Mouse (Mus musculus) intestine, postnatal 0 days (tissue): ENCODE results near the gene Rps3a1. TPM values are rescaled to one million over a fixed set of nuclear protein-coding genes. Genes with fewer than 3 reads are reported as not detected.
A peak's percentile ranks its signal among the peaks of the same experiment; 100 is the strongest.

Experiments
- ATAC-seq: fragments of 200-750 bp; cut with Nextera tagmentation; 2 replicates; pipeline ENCODE4 v1.8.0; 2017; ENCODE audit warnings: mild to moderate bottlenecking, moderate TSS enrichment, moderate library complexity
- H3K27ac ChIP-seq: fragments of 300-500 bp; sonication (generic); 2 replicates; pipeline ENCODE4 v1.5.1; 2014; ENCODE audit warnings: mild to moderate bottlenecking, low read depth, low read length, moderate library complexity
- H3K27me3 ChIP-seq: fragments of 300-500 bp; sonication (generic); replicated peaks from 2 replicates; pipeline ENCODE4 v1.6.1; 2014; ENCODE audit warnings: low read length, mixed read lengths; ENCODE audit not compliant: control insufficient read depth, insufficient read depth
- H3K36me3 ChIP-seq: fragments of 300-500 bp; sonication (generic); 2 replicates; pipeline ENCODE4 v1.6.1; 2014; ENCODE audit warnings: mild to moderate bottlenecking, moderate library complexity; ENCODE audit not compliant: control insufficient read depth, insufficient read depth
- H3K4me1 ChIP-seq: fragments of 300-500 bp; sonication (generic); replicated peaks from 2 replicates; pipeline ENCODE4 v1.6.1; 2014; ENCODE audit warnings: antibody characterized with exemption, low read length, mixed read lengths; ENCODE audit not compliant: control insufficient read depth, insufficient read depth
- H3K4me2 ChIP-seq: fragments of 300-500 bp; sonication (generic); replicated peaks from 2 replicates; pipeline ENCODE4 v1.6.1; 2014; ENCODE audit warnings: low read depth, mild to moderate bottlenecking, moderate library complexity
- H3K4me3 ChIP-seq: fragments of 300-500 bp; sonication (generic); 2 replicates; pipeline ENCODE4 v1.5.1; 2014; ENCODE audit warnings: low read depth, low read length
- H3K9ac ChIP-seq: fragments of 300-500 bp; sonication (generic); 2 replicates; pipeline ENCODE4 v1.6.1; 2014; ENCODE audit warnings: mild to moderate bottlenecking, low read depth, low read length
- H3K9me3 ChIP-seq: fragments of 300-500 bp; sonication (generic); 2 replicates; pipeline ENCODE4 v1.6.1; 2016; ENCODE audit warnings: mixed run types; ENCODE audit not compliant: control insufficient read depth
- CTCF ChIP-seq: sonication (generic); IDR thresholded peaks from 2 replicates; pipeline ENCODE4 v1.5.1; 2016; ENCODE audit warnings: low read depth, mild to moderate bottlenecking, control low read depth, antibody characterized with exemption, moderate library complexity
- WGBS: fragments of 180-500 bp; shearing (Covaris S2); extraction: QIAGEN DNeasy Blood & Tissue Kit; methylation state at CpG from one replicate; pipeline ENCODE4 v1.1.7; 2014; 5-methylcytosine and 5-hydroxymethylcytosine counted together
- polyA plus RNA-seq: library from polyadenylated mRNA; unstranded; fragments of >200 nt; fragmentation: Nextera tagmentation; extraction: Ambion mirVana; gene quantifications from 2 replicates; pipeline ENCODE4 v1.2.1, GENCODE M21; 2015

Rps3a1 gene
- polyA plus RNA-seq, 1 experiment from 2014 or later = 788 TPM

DNA sequence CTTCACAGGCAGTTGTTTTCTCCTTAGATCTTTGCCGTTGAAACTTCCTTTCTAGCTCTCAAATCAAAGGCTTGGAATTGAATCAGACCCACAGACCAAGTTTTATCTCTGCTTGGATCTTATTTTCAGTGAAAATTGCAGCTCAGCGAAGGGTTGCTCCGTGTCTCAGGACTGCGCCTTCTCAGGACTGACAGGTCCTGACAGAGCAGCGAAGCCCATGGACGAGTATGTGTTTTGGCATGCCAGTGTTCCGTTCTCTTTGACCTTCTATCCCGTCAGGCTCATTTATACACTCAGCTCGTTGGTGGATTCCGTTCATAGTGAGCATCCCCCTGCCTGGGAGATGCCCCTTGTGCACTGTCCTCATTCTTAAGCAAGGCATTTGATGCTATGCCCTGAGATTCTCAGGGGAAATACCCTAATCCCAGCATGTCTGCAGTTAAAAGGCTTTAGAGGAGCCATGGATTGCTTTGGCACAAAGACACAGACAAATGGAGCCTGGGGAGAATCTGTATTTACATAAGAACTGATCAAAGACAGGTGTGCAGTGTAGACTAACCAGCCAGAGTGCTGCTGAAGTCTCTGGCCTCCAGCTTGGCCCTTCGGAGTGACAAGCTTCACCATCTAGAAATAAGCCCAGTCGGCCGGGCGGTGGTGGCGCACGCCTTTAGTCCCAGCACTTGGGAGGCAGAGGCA is 23.1 kb downstream of the Rps3a1 start:
- no peak overlapping the region for H3K9ac ChIP-seq
- no peaks in the 10 kb centered on the region for H3K4me1 ChIP-seq
- WGBS = 79% methylated on average over 16 of the region's 16 CpGs
- no peak for ATAC-seq
- H3K27ac ChIP-seq = no peak overlapping the region
- H3K4me2 ChIP-seq = no peak overlapping the region
- no peak overlapping the region for H3K4me3 ChIP-seq
- no peak for TF ChIP-seq CTCF
- H3K9me3 ChIP-seq = no peaks in the 10 kb centered on the region
- peaks cover 71% of the 10 kb centered on the region for H3K36me3 ChIP-seq
- no peaks in the 10 kb centered on the region for H3K27me3 ChIP-seq

DNA sequence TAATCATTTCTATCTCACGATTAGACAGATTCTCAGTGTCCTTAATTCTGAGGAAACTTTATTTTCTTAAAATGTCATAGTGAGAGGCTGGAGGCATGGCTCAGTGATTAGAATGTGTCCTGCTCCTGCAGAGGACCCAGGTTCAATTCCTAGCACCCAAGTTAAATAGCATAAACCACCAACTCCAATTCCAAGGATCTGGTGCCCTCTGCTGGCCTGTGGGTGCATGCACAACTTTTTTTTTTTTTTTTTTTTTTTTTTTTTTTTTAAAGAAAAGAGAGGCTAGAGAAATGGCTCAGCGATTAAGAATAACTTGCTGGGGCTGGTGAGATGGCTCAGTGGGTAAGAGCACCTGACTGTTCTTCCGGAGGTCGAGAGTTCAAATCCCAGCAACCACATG is 25.6 kb downstream of the Rps3a1 start:
- H3K4me1 ChIP-seq = no peaks in the 10 kb centered on the region
- 89% methylated on average over 4 of the region's 4 CpGs for WGBS
- H3K27me3 ChIP-seq = no peaks in the 10 kb centered on the region
- H3K9me3 ChIP-seq = no peaks in the 10 kb centered on the region
- H3K4me3 ChIP-seq = no peak overlapping the region
- ATAC-seq = no peak
- TF ChIP-seq CTCF = peak; percentile 62
- H3K4me2 ChIP-seq = no peak overlapping the region
- H3K36me3 ChIP-seq = peaks cover 63% of the 10 kb centered on the region
- no peak overlapping the region for H3K27ac ChIP-seq
- no peak overlapping the region for H3K9ac ChIP-seq

- peaks cover 57% of the 10 kb centered on the region for H3K36me3 ChIP-seq
- TF ChIP-seq CTCF = no peak
- no peak for ATAC-seq
- H3K9me3 ChIP-seq = no peaks in the 10 kb centered on the region
- 60% methylated on average over 12 of the region's 12 CpGs for WGBS
- H3K4me1 ChIP-seq = 0 out of 2 replicates have a peak, but pooled peaks cover 2% of the 10 kb centered on the region
- no peak overlapping the region for H3K9ac ChIP-seq
- no peaks in the 10 kb centered on the region for H3K27me3 ChIP-seq
- H3K4me2 ChIP-seq = no peak overlapping the region
- H3K27ac ChIP-seq = no peak overlapping the region
- H3K4me3 ChIP-seq = no peak overlapping the region
These were observed 27.7 kb downstream of the Rps3a1 start for GRCm38 (mm10) chr3:86114659-86115338.

DNA sequence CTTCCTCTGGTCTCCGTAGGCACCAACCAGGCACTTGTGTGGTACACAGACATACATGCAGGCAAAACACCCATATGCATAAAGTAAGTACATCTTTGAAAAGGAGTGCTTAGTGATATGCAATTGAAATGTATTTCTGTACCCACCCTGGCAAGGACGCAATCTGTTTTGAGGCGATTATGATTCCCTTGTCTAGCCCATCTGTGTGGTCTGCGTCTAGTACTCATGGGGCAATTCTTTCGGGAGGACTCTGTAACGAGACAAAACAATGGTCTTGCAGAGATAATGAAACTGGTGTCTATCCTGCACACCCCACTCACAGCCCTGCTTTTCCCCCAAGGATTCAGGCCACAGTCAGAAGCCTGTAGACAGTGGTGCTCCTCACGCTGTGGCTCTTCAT is 29.7 kb downstream of the Rps3a1 start:
- Histone ChIP-seq H3K4me3 (no peak overlapping the region), H3K9ac (no peak overlapping the region), H3K9me3 (no peaks in the 10 kb centered on the region), H3K4me2 (no peak overlapping the region), H3K27ac (no peak overlapping the region), H3K4me1 (0 out of 2 replicates have a peak, but pooled peaks cover 5% of the 10 kb centered on the region), H3K27me3 (no peaks in the 10 kb centered on the region), H3K36me3 (peaks cover 46% of the 10 kb centered on the region)
- WGBS = 88% methylated on average over 7 of the region's 7 CpGs
- ATAC-seq = no peak
- no peak for TF ChIP-seq CTCF

DNA sequence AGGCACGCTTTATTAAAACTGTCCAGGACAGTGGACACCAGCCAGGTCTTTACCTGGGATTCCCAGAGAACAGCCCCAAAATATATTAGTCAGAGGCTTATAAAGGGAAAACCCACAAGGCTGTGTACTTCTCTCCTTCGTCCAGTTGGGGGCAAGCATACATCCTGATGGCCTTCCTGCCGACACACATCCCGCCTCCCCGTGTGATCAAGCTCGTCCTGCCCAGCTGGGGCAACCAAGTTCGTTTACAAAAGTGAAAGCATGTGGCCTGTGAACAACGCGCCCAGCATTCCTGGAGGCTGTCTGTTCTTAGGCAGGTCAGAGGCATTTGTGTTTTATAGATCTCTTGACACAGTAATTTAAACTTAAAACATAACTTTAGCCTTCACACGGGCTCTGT is 32.4 kb downstream of the Rps3a1 start:
- H3K4me2 ChIP-seq = no peak overlapping the region; the same call in 1 of the 2 replicates
- TF ChIP-seq CTCF = peak; percentile 67
- no peak overlapping the region for H3K27ac ChIP-seq
- 0 out of 2 replicates have a peak, but pooled peaks cover 5% of the 10 kb centered on the region for H3K4me1 ChIP-seq
- WGBS = 20% methylated on average over 10 of the region's 10 CpGs
- no peak overlapping the region for H3K4me3 ChIP-seq
- peaks cover 44% of the 10 kb centered on the region for H3K36me3 ChIP-seq
- H3K9ac ChIP-seq = no peak overlapping the region
- peak; percentile 42; the same call in 1 of the 2 replicates for ATAC-seq
- no peaks in the 10 kb centered on the region for H3K9me3 ChIP-seq
- no peaks in the 10 kb centered on the region for H3K27me3 ChIP-seq

DNA sequence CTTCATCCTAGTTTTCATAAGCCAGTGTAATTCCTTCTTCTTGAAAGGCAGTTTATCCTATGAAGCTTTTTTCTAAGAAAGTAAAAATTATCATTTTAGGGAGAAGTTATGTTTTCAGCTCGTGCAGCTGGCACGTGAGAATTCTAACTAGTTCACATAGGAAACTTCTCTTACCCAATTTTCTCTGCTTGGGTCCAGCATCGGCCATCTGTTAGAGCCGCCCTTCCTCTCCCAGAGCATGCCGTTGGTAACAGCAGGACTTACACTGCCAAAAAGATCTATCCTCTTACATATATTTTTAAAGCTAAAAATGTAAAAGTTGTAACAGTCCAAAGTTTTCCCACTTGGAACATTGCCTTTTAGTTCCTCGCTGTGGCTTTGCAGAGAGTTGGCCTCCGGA is 33.4 kb downstream of the Rps3a1 start:
- WGBS = 85% methylated on average over 7 of the region's 7 CpGs
- no peak for TF ChIP-seq CTCF
- H3K36me3 ChIP-seq = peaks cover 44% of the 10 kb centered on the region
- H3K4me2 ChIP-seq = no peak overlapping the region
- no peak overlapping the region for H3K4me3 ChIP-seq
- H3K9me3 ChIP-seq = no peaks in the 10 kb centered on the region
- no peak for ATAC-seq
- no peaks in the 10 kb centered on the region for H3K27me3 ChIP-seq
- no peak overlapping the region for H3K9ac ChIP-seq
- no peak overlapping the region for H3K27ac ChIP-seq
- 0 out of 2 replicates have a peak, but pooled peaks cover 5% of the 10 kb centered on the region for H3K4me1 ChIP-seq
